Mouse (Mus musculus) megakaryocyte progenitor cell, adult 5-6 weeks (primary cell): Measurements from ENCODE around the gene Gm44596. TPM values are rescaled to one million over a fixed set of nuclear protein-coding genes. Genes with fewer than 3 reads are reported as not detected.

Experiments
- total RNA-seq, 2 experiments: library from RNA; stranded (forward) in 1 of 2; stranded (reverse) in 1 of 2; fragments of 157-497, 149-512 nt in 1 of 2; fragments of 200-1000 nt in 1 of 2; gene quantifications; 2 replicates each; pipeline versions ENCODE4 v1.2.3 to v1.2.4; 2015 to 2017

The Gm44596 gene
- total RNA-seq, 2 experiments from 2014 or later, result not detected

Other genes with a start within 250 kb of the Gm44596 start
- gene Tspan9, start 231.9 kb upstream of the Gm44596 start, total RNA-seq (2015), result 0.71 and 2.7 TPM in 2 replicates
- 2.8 and 4.4 TPM in 2 replicates for gene Tspan9, start 231.9 kb upstream of the Gm44596 start, total RNA-seq (2017)
- gene Tead4, start 74.7 kb upstream of the Gm44596 start, total RNA-seq (2015), result not detected in 2 replicates
- not detected in 2 replicates for gene Tead4, start 74.7 kb upstream of the Gm44596 start, total RNA-seq (2017)
- 0.12 and 1.3 TPM in 2 replicates for gene Tulp3, start 19.7 kb upstream of the Gm44596 start, total RNA-seq (2015)
- 0.20 and 0.29 TPM in 2 replicates for gene Tulp3, start 19.7 kb upstream of the Gm44596 start, total RNA-seq (2017)
- 53.5 and 71.5 TPM in 2 replicates for gene Rhno1, start 12.6 kb upstream of the Gm44596 start, total RNA-seq (2015)
- gene Rhno1, start 12.6 kb upstream of the Gm44596 start, total RNA-seq (2017), result 47.8 and 54.8 TPM in 2 replicates
- 40.3 and 41.8 TPM in 2 replicates for gene Foxm1, start 12.5 kb upstream of the Gm44596 start, total RNA-seq (2015)
- gene Foxm1, start 12.5 kb upstream of the Gm44596 start, total RNA-seq (2017), result 12.3 and 15.5 TPM in 2 replicates
- gene Tex52, start within 50 bp of the Gm44596 start, total RNA-seq (2015), result not detected in 2 replicates
- gene Tex52, start within 50 bp of the Gm44596 start, total RNA-seq (2017), result 0.30 TPM in 1 of 2 replicates, not detected in the other
- not detected in 2 replicates for gene Nrip2, start 23.8 kb downstream of the Gm44596 start, total RNA-seq (2015)
- not detected in 2 replicates for gene Nrip2, start 23.8 kb downstream of the Gm44596 start, total RNA-seq (2017)
- 24.1 and 33.1 TPM in 2 replicates for gene Itfg2, start 49.4 kb downstream of the Gm44596 start, total RNA-seq (2015)
- 12.9 and 15.6 TPM in 2 replicates for gene Itfg2, start 49.4 kb downstream of the Gm44596 start, total RNA-seq (2017)
- gene Fkbp4, start 63.2 kb downstream of the Gm44596 start, total RNA-seq (2015), result 124 and 149 TPM in 2 replicates
- 373 and 394 TPM in 2 replicates for gene Fkbp4, start 63.2 kb downstream of the Gm44596 start, total RNA-seq (2017)
- not detected in 2 replicates for gene Pzp, start 151.2 kb downstream of the Gm44596 start, total RNA-seq (2015)
- not detected in 2 replicates for gene Pzp, start 151.2 kb downstream of the Gm44596 start, total RNA-seq (2017)
- gene A2ml1, start 206.1 kb downstream of the Gm44596 start, total RNA-seq (2015), result not detected in 2 replicates
- not detected in 2 replicates for gene A2ml1, start 206.1 kb downstream of the Gm44596 start, total RNA-seq (2017)
- gene Klrb1a, start 248.0 kb downstream of the Gm44596 start, total RNA-seq (2015), result 0.74 TPM in 1 of 2 replicates, not detected in the other
- gene Klrb1a, start 248.0 kb downstream of the Gm44596 start, total RNA-seq (2017), result not detected in 2 replicates